In genomic region chr16:18230617-18231016, GRCm38 (mm10) we compare ENCODE assay signal across 26 mouse cellular contexts. TPM values are rescaled to one million over a fixed set of nuclear protein-coding genes. Genes with fewer than 3 reads are reported as not detected.
DNase-seq lines count a peak whose midpoint lies in the region; ATAC-seq and TF ChIP-seq lines count a peak whose summit lies in the region.
"Had no signal": no experiment of that assay in that cellular context is flagged by ENCODE, and none has a peak within 500 bp of the region (broad histone marks: within the 10 kb centered on the region; RNA-seq: fewer than 3 reads in every experiment).

No protein-coding gene starts in this region.

- 90% methylated on average over 6 of the region's 6 CpGs for WGBS in forebrain, embryonic 13.5 days
- 91% methylated on average over 6 of the region's 6 CpGs for WGBS in forebrain, embryonic 12.5 days
- 54% methylated on average over 6 of the region's 6 CpGs for WGBS in heart, embryonic 13.5 days
- 95% methylated on average over 6 of the region's 6 CpGs for WGBS in neural tube, embryonic 13.5 days

- no peak for ATAC-seq in forebrain, embryonic 13.5 days
- ATAC-seq in forebrain, embryonic 12.5 days (ENCODE audit: low FRiP score) = no peak
- ATAC-seq in heart, embryonic 13.5 days (ENCODE audit: extremely low read depth, insufficient number of reproducible peaks, low FRiP score, low TSS enrichment) = no peak
- no peak for ATAC-seq in neural tube, embryonic 13.5 days (ENCODE audit: low read depth)
- ATAC-seq: hindbrain, postnatal 0 days; intestine, postnatal 0 days; midbrain, embryonic 16.5 days had no signal

- H3K27me3 ChIP-seq in forebrain, embryonic 13.5 days = no peaks in the 10 kb centered on the region
- no peaks in the 10 kb centered on the region for H3K27me3 ChIP-seq in forebrain, embryonic 12.5 days
- no peaks in the 10 kb centered on the region for H3K27me3 ChIP-seq in heart, embryonic 13.5 days (replicated peaks)
- no peaks in the 10 kb centered on the region for H3K27me3 ChIP-seq in neural tube, embryonic 13.5 days
- H3K27me3 ChIP-seq in myocyte (ENCODE audit: control insufficient read depth, insufficient read depth, insufficient read length) = no peaks in the 10 kb centered on the region
- H3K27me3 ChIP-seq: CH12.LX had no signal

- no peak overlapping the region for H3ac ChIP-seq in myocyte (ENCODE audit: control insufficient read depth, insufficient read length)

- no peak for TF ChIP-seq POLR2A in myocyte (IDR thresholded peaks at IDR 0.05; ENCODE audit: insufficient read length, low read depth)

- peak overlapping the region; percentile 21; the same call in 1 of the 2 replicates for H3K9ac ChIP-seq in forebrain, embryonic 13.5 days
- no peak overlapping the region for H3K9ac ChIP-seq in forebrain, embryonic 12.5 days
- H3K9ac ChIP-seq in heart, embryonic 13.5 days = peak overlapping the region; percentile 75
- H3K9ac ChIP-seq in neural tube, embryonic 13.5 days = 0 out of 2 replicates have a peak overlapping the region, but pooled peaks have one; percentile 1

- no peak overlapping the region for H3K27ac ChIP-seq in forebrain, embryonic 13.5 days
- H3K27ac ChIP-seq in forebrain, embryonic 12.5 days = no peak overlapping the region
- peak overlapping the region; percentile 98 for H3K27ac ChIP-seq in heart, embryonic 13.5 days (replicated peaks)
- H3K27ac ChIP-seq in neural tube, embryonic 13.5 days (replicated peaks) = no peak overlapping the region
- H3K27ac ChIP-seq: forebrain, embryonic 10.5 days; hindbrain, embryonic 10.5 days; kidney, postnatal 0 days had no signal

- H3K4me2 ChIP-seq in forebrain, embryonic 13.5 days = no peak overlapping the region
- H3K4me2 ChIP-seq in forebrain, embryonic 12.5 days = no peak overlapping the region
- H3K4me2 ChIP-seq in heart, embryonic 13.5 days = peak overlapping the region; percentile 65
- no peak overlapping the region for H3K4me2 ChIP-seq in neural tube, embryonic 13.5 days
- H3K4me2 ChIP-seq in myocyte (ENCODE audit: low read depth) = peak overlapping the region; percentile 66
- H3K4me2 ChIP-seq: liver, embryonic 11.5 days had no signal

- H3K36me3 ChIP-seq in forebrain, embryonic 13.5 days (ENCODE audit: poor library complexity, severe bottlenecking) = peaks cover 31% of the 10 kb centered on the region
- H3K36me3 ChIP-seq in forebrain, embryonic 12.5 days (replicated peaks) = peaks cover 32% of the 10 kb centered on the region
- peaks cover 35% of the 10 kb centered on the region for H3K36me3 ChIP-seq in heart, embryonic 13.5 days
- peaks cover 34% of the 10 kb centered on the region for H3K36me3 ChIP-seq in neural tube, embryonic 13.5 days
- peaks cover 5% of the 10 kb centered on the region for H3K36me3 ChIP-seq in myocyte (ENCODE audit: control insufficient read depth, insufficient read depth)

- H3K79me2 ChIP-seq in myocyte (ENCODE audit: control insufficient read depth, insufficient read depth) = peaks cover 53% of the 10 kb centered on the region

- H3K9me3 ChIP-seq in forebrain, embryonic 13.5 days (replicated peaks) = no peaks in the 10 kb centered on the region
- no peaks in the 10 kb centered on the region for H3K9me3 ChIP-seq in forebrain, embryonic 12.5 days
- H3K9me3 ChIP-seq in heart, embryonic 13.5 days = no peaks in the 10 kb centered on the region
- H3K9me3 ChIP-seq in neural tube, embryonic 13.5 days = no peaks in the 10 kb centered on the region
- H3K9me3 ChIP-seq: forebrain, embryonic 10.5 days; hindbrain, embryonic 10.5 days had no signal

- no peak overlapping the region for H3K4me3 ChIP-seq in forebrain, embryonic 13.5 days
- H3K4me3 ChIP-seq in forebrain, embryonic 12.5 days (replicated peaks) = no peak overlapping the region
- H3K4me3 ChIP-seq in heart, embryonic 13.5 days = peak overlapping the region; percentile 29; the same call in 1 of the 2 replicates
- H3K4me3 ChIP-seq in neural tube, embryonic 13.5 days = no peak overlapping the region
- H3K4me3 ChIP-seq in myocyte = no peak overlapping the region
- H3K4me3 ChIP-seq: forebrain, embryonic 10.5 days; hindbrain, embryonic 10.5 days had no signal

- intact Hi-C loops in heart, postnatal 14 days (cut with DNase I) = no loop called here

- no peak for DNase-seq in heart, postnatal 14 days
- no peak for DNase-seq in neural tube, embryonic 10.5 days (ENCODE audit: extremely low spot score, low spot score)
- DNase-seq in adrenal gland, adult (ENCODE audit: inconsistent age in 2 of 2, low spot score in 1 of 2) = no peak
- DNase-seq: adrenal gland, postnatal 25 days; embryo, embryonic 11 days; gastrocnemius, postnatal 10 days; layer of hippocampus, postnatal 36 days; lung, adult 2 months; right cerebral cortex, postnatal 4 days had no signal

- H3K4me1 ChIP-seq in forebrain, embryonic 13.5 days = peaks cover 37% of the 10 kb centered on the region
- peaks cover 33% of the 10 kb centered on the region for H3K4me1 ChIP-seq in forebrain, embryonic 12.5 days
- peaks cover 73% of the 10 kb centered on the region for H3K4me1 ChIP-seq in heart, embryonic 13.5 days
- peaks cover 53% of the 10 kb centered on the region for H3K4me1 ChIP-seq in neural tube, embryonic 13.5 days (replicated peaks)

TF ChIP-seq in myocyte, 11 proteins besides CTCF, POLR2A, EP300 and RAD21:
- TF ChIP-seq SRF (IDR thresholded peaks at IDR 0.05; ENCODE audit: control insufficient read depth, insufficient read length, low read depth) (no peak), POLR2AphosphoS2 (IDR thresholded peaks at IDR 0.05; ENCODE audit: insufficient read length, low read depth) (no peak), TCF3 (IDR thresholded peaks at IDR 0.05; ENCODE audit: insufficient read length, low read depth) (no peak), MAX (IDR thresholded peaks at IDR 0.05; ENCODE audit: low read depth) (no peak), USF1 (IDR thresholded peaks at IDR 0.05; ENCODE audit: low read depth) (no peak), TCF12 (IDR thresholded peaks at IDR 0.05; ENCODE audit: insufficient read depth, poor library complexity, severe bottlenecking) (no peak)
TF ChIP-seq in myocyte: peak in this region for 0.

RNA-seq across cellular contexts. Expression of gene Zdhhc8, which starts 4.3 kb away (rescaled TPM):
- polyA plus RNA-seq in forebrain, embryonic 13.5 days (2015; fragmentation: Nextera tagmentation; extraction: Ambion mirVana) = 7.7 and 8.4 TPM in 2 replicates
- 15.7 and 16.9 TPM in 2 replicates for polyA plus RNA-seq in forebrain, embryonic 12.5 days (2016; fragmentation: Nextera tagmentation; extraction: Ambion mirVana)
- 20.7 and 22.1 TPM in 2 replicates for polyA plus RNA-seq in heart, embryonic 13.5 days (2015; fragmentation: Nextera tagmentation; extraction: Ambion mirVana)
- 10 to 100 TPM; 26.4 to 29.6 TPM for total RNA-seq in heart, postnatal 14 days (2021)
- polyA plus RNA-seq in neural tube, embryonic 13.5 days (2015; fragmentation: Nextera tagmentation; extraction: Ambion mirVana) = 15.3 and 17.0 TPM in 2 replicates
- polyA plus RNA-seq in myocyte (2012; fragmentation: generic; extraction: Trizol) = 26.1 TPM

RNA-seq across cellular contexts. Expression of gene Ccdc188, which starts 12.9 kb away (rescaled TPM):
- 0.13 TPM in 1 of 2 replicates, not detected in the other for polyA plus RNA-seq in forebrain, embryonic 13.5 days (2015; fragmentation: Nextera tagmentation; extraction: Ambion mirVana)
- not detected in 2 replicates for polyA plus RNA-seq in forebrain, embryonic 12.5 days (2016; fragmentation: Nextera tagmentation; extraction: Ambion mirVana)
- polyA plus RNA-seq in heart, embryonic 13.5 days (2015; fragmentation: Nextera tagmentation; extraction: Ambion mirVana) = not detected in 2 replicates
- not detected for total RNA-seq in heart, postnatal 14 days (2021)
- not detected in 2 replicates for polyA plus RNA-seq in neural tube, embryonic 13.5 days (2015; fragmentation: Nextera tagmentation; extraction: Ambion mirVana)
- polyA plus RNA-seq in myocyte (2012; fragmentation: generic; extraction: Trizol) = not detected
- total RNA-seq: adrenal gland, postnatal 25 days; gastrocnemius, postnatal 10 days; hindbrain, postnatal 0 days; layer of hippocampus, postnatal 36 days; MEL had no signal
- polyA plus RNA-seq: forebrain, embryonic 10.5 days; frontal cortex, adult 2 months; hindbrain, postnatal 0 days; intestine, postnatal 0 days; kidney, postnatal 0 days; liver, embryonic 11.5 days; lung, adult 2 months; midbrain, embryonic 16.5 days; stomach, embryonic 16.5 days had no signal

RNA-seq across cellular contexts. Expression of gene Trmt2a, which starts 17.9 kb away (rescaled TPM):
- polyA plus RNA-seq in forebrain, embryonic 13.5 days (2015; fragmentation: Nextera tagmentation; extraction: Ambion mirVana) = 116 and 126 TPM in 2 replicates
- 111 and 118 TPM in 2 replicates for polyA plus RNA-seq in forebrain, embryonic 12.5 days (2016; fragmentation: Nextera tagmentation; extraction: Ambion mirVana)
- 62.3 and 66.2 TPM in 2 replicates for polyA plus RNA-seq in heart, embryonic 13.5 days (2015; fragmentation: Nextera tagmentation; extraction: Ambion mirVana)
- total RNA-seq in heart, postnatal 14 days (2021) = 10 to 100 TPM; 21.8 to 24.9 TPM
- 89.1 and 92.0 TPM in 2 replicates for polyA plus RNA-seq in neural tube, embryonic 13.5 days (2015; fragmentation: Nextera tagmentation; extraction: Ambion mirVana)
- polyA plus RNA-seq in myocyte (2012; fragmentation: generic; extraction: Trizol) = 47.8 TPM

RNA-seq across cellular contexts. Expression of gene Ranbp1, which starts 17.9 kb away (rescaled TPM):
- polyA plus RNA-seq in forebrain, embryonic 13.5 days (2015; fragmentation: Nextera tagmentation; extraction: Ambion mirVana) = 726 and 766 TPM in 2 replicates
- 983 and 1,008 TPM in 2 replicates for polyA plus RNA-seq in forebrain, embryonic 12.5 days (2016; fragmentation: Nextera tagmentation; extraction: Ambion mirVana)
- polyA plus RNA-seq in heart, embryonic 13.5 days (2015; fragmentation: Nextera tagmentation; extraction: Ambion mirVana) = 409 and 412 TPM in 2 replicates
- 10 to 100 TPM; 43.6 to 52.4 TPM for total RNA-seq in heart, postnatal 14 days (2021)
- 432 and 457 TPM in 2 replicates for polyA plus RNA-seq in neural tube, embryonic 13.5 days (2015; fragmentation: Nextera tagmentation; extraction: Ambion mirVana)
- polyA plus RNA-seq in myocyte (2012; fragmentation: generic; extraction: Trizol) = 150 TPM

RNA-seq across cellular contexts. Expression of gene Gm49776, which starts 27.5 kb away (rescaled TPM):
- polyA plus RNA-seq in forebrain, embryonic 13.5 days (2015; fragmentation: Nextera tagmentation; extraction: Ambion mirVana) = 2.5 and 7.6 TPM in 2 replicates
- 3.4 TPM in 1 of 2 replicates, not detected in the other for polyA plus RNA-seq in forebrain, embryonic 12.5 days (2016; fragmentation: Nextera tagmentation; extraction: Ambion mirVana)
- 1.8 and 2.7 TPM in 2 replicates for polyA plus RNA-seq in heart, embryonic 13.5 days (2015; fragmentation: Nextera tagmentation; extraction: Ambion mirVana)
- total RNA-seq in heart, postnatal 14 days (2021) = not detected
- polyA plus RNA-seq in neural tube, embryonic 13.5 days (2015; fragmentation: Nextera tagmentation; extraction: Ambion mirVana) = 1.2 and 4.8 TPM in 2 replicates
- polyA plus RNA-seq in myocyte (2012; fragmentation: generic; extraction: Trizol) = 0.08 TPM
- total RNA-seq: adrenal gland, postnatal 25 days; gastrocnemius, postnatal 10 days; hindbrain, postnatal 0 days; layer of hippocampus, postnatal 36 days; left cerebral cortex, postnatal 36 days had no signal
- polyA plus RNA-seq: frontal cortex, adult 2 months; hindbrain, embryonic 10.5 days; midbrain, embryonic 16.5 days; stomach, embryonic 16.5 days had no signal

Comparison
In these comparisons a context has a peak if more than half of its experiments do, and no peak if none do; other contexts are left out.
1. H3K4me2 ChIP-seq: peak in heart, embryonic 13.5 days (single experiment) and myocyte (single experiment); none in forebrain, embryonic 13.5 days (single experiment), forebrain, embryonic 12.5 days (single experiment) and neural tube, embryonic 13.5 days (single experiment).